Mouse (Mus musculus): ENCODE results near the gene Cwc22. TPM values are rescaled to one million over a fixed set of nuclear protein-coding genes. Genes with fewer than 3 reads are reported as not detected.

The Cwc22 gene
- polyA plus RNA-seq, 1 experiment from 2014 or later: 23.8 TPM

DNA sequence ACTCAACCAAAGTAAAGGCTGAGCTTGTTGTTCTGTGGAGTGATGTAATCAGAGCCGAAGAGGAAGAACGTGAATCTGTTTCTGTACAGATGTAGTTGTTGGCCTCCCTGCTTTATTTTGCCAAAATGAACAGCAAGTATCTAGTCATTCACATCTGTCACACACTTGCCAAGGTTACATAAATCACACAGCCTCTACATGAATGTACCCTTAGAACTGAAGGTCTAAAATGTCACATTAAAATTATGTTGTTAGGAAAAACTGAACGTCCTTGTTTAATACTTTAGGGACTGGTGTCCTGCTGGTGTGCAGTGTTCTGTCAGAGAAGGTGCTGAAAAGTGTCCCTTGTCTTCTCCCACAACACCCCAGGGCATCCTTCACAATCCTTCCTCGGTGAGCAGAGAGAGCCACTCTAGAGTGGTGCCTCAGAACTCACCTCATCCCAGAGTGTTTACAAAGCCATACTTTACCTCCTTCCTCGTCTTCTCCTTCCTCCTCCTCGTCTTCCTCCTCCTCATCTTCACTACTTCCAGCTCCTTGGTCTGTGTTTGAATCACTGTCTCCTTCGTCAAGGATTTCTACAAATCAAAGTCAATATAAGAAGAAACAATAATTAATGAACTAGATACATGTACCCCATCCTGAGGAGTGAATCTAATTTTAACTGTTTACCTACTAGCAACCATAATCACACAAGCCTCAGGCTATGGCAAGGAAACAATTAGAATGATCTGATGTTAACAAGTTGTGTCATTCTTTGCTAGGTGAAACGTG lies 29.4 kb downstream of the Cwc22 start:
- Histone ChIP-seq H3K4me1 (ENCODE audit: control insufficient read depth, insufficient read depth, low read length) (no peaks in the 10 kb centered on the region), H3K9me3 (replicated peaks; ENCODE audit: control insufficient read depth, low read length) (no peaks in the 10 kb centered on the region), H3K27ac (ENCODE audit: low read depth, low read length) (no peak overlapping the region), H3K4me2 (no peak overlapping the region), H3K9ac (ENCODE audit: low read depth, low read length) (no peak overlapping the region), H3K4me3 (ENCODE audit: low read depth, low read length) (no peak overlapping the region), H3K36me3 (ENCODE audit: control insufficient read depth, insufficient read depth, low read length) (peaks cover 9% of the 10 kb centered on the region), H3K27me3 (ENCODE audit: control insufficient read depth, insufficient read depth, low read length) (no peaks in the 10 kb centered on the region)
- no peak for ATAC-seq (replicated peaks; ENCODE audit: insufficient number of reproducible peaks, low FRiP score, low TSS enrichment)
- WGBS (ENCODE audit: insufficient replicate concordance): 78% methylated on average over 8 of the region's 8 CpGs

DNA sequence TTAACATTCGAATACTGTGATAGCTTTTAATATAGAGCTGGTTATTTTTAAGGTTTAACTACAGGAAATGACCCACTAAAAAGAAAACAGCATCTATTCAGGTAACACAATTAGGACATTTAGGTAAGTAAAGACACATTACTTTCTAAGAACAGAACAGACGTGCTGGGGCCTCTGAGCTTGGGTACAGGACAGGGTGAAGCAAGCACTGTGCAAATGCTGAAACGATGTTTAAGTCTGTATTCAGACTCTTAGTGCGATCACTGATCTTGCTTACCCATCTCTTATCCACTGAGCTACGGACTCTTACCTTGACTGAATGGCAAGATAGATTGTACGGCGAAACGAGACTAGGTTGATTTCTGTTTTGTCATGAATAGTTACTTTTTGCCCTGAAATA lies 31.0 kb downstream of the Cwc22 start:
- peaks cover 6% of the 10 kb centered on the region for H3K36me3 ChIP-seq (ENCODE audit: control insufficient read depth, insufficient read depth, low read length)
- no peak overlapping the region for H3K27ac ChIP-seq (ENCODE audit: low read depth, low read length)
- H3K27me3 ChIP-seq (ENCODE audit: control insufficient read depth, insufficient read depth, low read length): no peaks in the 10 kb centered on the region
- no peaks in the 10 kb centered on the region for H3K9me3 ChIP-seq (replicated peaks; ENCODE audit: control insufficient read depth, low read length)
- no peak overlapping the region for H3K9ac ChIP-seq (ENCODE audit: low read depth, low read length)
- no peak overlapping the region for H3K4me3 ChIP-seq (ENCODE audit: low read depth, low read length)
- WGBS (ENCODE audit: insufficient replicate concordance): 95% methylated on average over 8 of the region's 8 CpGs
- H3K4me2 ChIP-seq: no peak overlapping the region
- no peak for ATAC-seq (replicated peaks; ENCODE audit: insufficient number of reproducible peaks, low FRiP score, low TSS enrichment)
- H3K4me1 ChIP-seq (ENCODE audit: control insufficient read depth, insufficient read depth, low read length): no peaks in the 10 kb centered on the region

DNA sequence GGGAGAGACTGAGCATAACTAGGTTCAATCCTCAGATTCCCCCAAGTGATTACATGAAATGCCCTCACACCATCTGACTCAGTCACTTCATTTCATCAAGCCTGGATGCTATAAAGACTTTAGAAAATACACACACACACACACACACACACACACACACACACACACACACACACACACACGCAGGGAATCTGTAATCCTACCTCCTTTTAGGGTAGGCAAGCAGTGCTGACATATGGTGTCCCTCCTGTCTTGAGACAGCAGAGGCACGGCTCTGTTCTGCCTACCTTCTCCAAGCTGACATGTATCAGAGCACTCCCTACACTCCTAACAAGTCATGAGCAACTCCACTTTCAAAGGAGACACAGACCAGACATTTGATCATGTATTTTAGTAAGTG lies 32.5 kb downstream of the Cwc22 start:
- ATAC-seq (replicated peaks; ENCODE audit: insufficient number of reproducible peaks, low FRiP score, low TSS enrichment): no peak
- Histone ChIP-seq H3K4me1 (ENCODE audit: control insufficient read depth, insufficient read depth, low read length) (no peaks in the 10 kb centered on the region), H3K27me3 (ENCODE audit: control insufficient read depth, insufficient read depth, low read length) (no peaks in the 10 kb centered on the region), H3K9me3 (replicated peaks; ENCODE audit: control insufficient read depth, low read length) (no peaks in the 10 kb centered on the region), H3K27ac (ENCODE audit: low read depth, low read length) (no peak overlapping the region), H3K4me2 (no peak overlapping the region), H3K4me3 (ENCODE audit: low read depth, low read length) (no peak overlapping the region), H3K36me3 (ENCODE audit: control insufficient read depth, insufficient read depth, low read length) (peaks cover 4% of the 10 kb centered on the region; the same call in 1 of the 2 replicates), H3K9ac (ENCODE audit: low read depth, low read length) (no peak overlapping the region)
- 76% methylated on average over 2 of the region's 2 CpGs for WGBS (ENCODE audit: insufficient replicate concordance)

DNA sequence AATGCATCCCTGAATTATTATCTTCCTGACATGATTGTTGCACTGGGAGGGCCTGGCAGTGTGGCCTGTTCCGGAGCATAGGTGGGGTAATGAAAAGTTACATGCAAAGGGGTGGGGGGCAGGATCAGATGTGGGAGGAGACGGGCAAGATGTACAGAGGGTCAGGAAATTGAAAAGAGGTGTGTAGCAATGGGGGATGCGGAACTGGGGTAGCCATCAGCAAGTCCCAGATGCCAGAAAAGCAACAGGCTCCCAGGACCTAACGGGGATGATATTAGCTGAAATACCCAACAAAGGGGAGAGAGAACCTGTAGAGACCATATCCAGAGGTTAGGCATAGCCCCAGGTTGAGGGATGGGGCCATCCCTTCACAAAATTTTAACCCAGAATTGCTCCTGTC lies 34.0 kb downstream of the Cwc22 start:
- no peaks in the 10 kb centered on the region for H3K27me3 ChIP-seq (ENCODE audit: control insufficient read depth, insufficient read depth, low read length)
- ATAC-seq (replicated peaks; ENCODE audit: insufficient number of reproducible peaks, low FRiP score, low TSS enrichment): no peak
- H3K4me2 ChIP-seq: no peak overlapping the region
- no peaks in the 10 kb centered on the region for H3K4me1 ChIP-seq (ENCODE audit: control insufficient read depth, insufficient read depth, low read length)
- no peaks in the 10 kb centered on the region for H3K9me3 ChIP-seq (replicated peaks; ENCODE audit: control insufficient read depth, low read length)
- peaks cover 4% of the 10 kb centered on the region; the same call in 1 of the 2 replicates for H3K36me3 ChIP-seq (ENCODE audit: control insufficient read depth, insufficient read depth, low read length)
- 92% methylated on average over 4 of the region's 4 CpGs for WGBS (ENCODE audit: insufficient replicate concordance)
- H3K9ac ChIP-seq (ENCODE audit: low read depth, low read length): no peak overlapping the region
- no peak overlapping the region for H3K4me3 ChIP-seq (ENCODE audit: low read depth, low read length)
- H3K27ac ChIP-seq (ENCODE audit: low read depth, low read length): no peak overlapping the region

DNA sequence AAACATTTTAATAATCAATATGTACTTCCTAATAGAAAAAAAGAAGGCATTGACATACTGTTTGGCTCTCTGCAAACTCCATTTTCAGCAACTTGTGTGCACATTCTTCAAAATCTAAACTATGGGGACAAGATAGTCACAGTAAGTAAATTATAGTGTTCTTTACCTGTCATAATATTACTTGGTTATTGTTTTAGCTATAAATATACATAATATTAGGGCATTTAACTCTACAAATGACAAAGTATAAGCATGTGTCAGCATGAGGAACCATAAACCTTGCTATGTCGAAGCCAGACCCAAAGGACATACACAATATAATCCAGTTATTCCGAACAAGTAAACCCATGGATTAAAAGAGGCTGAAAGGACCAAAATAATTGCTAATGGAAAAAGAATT lies 34.7 kb downstream of the Cwc22 start:
- Histone ChIP-seq H3K27ac (ENCODE audit: low read depth, low read length) (no peak overlapping the region), H3K9me3 (replicated peaks; ENCODE audit: control insufficient read depth, low read length) (no peaks in the 10 kb centered on the region), H3K4me1 (ENCODE audit: control insufficient read depth, insufficient read depth, low read length) (no peaks in the 10 kb centered on the region), H3K9ac (ENCODE audit: low read depth, low read length) (no peak overlapping the region), H3K4me3 (ENCODE audit: low read depth, low read length) (no peak overlapping the region), H3K36me3 (ENCODE audit: control insufficient read depth, insufficient read depth, low read length) (peaks cover 4% of the 10 kb centered on the region; the same call in 1 of the 2 replicates), H3K27me3 (ENCODE audit: control insufficient read depth, insufficient read depth, low read length) (no peaks in the 10 kb centered on the region), H3K4me2 (no peak overlapping the region)
- ATAC-seq (replicated peaks; ENCODE audit: insufficient number of reproducible peaks, low FRiP score, low TSS enrichment): no peak
- 93% methylated on average over 2 of the region's 2 CpGs for WGBS (ENCODE audit: insufficient replicate concordance)

DNA sequence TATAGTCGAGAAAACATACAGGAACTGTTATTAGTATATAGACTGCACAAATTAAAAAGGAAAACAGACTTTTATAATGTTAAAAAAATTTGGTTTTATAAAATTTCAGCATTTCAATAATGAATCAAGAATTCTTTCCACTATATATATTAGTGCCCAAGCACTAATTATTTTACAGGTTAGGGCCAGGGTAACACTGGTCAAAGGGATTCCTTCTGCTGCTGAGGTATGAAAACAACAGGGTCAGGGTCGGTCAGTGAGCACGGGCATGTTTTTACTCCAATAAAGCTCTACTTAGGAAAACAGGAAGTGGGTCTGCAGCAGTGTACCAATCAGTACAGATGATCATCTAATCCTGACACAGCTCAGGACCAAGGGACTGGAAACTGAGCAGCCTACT lies 36.0 kb downstream of the Cwc22 start:
- WGBS (ENCODE audit: insufficient replicate concordance): 74% methylated on average over 3 of the region's 3 CpGs
- Histone ChIP-seq H3K4me2 (no peak overlapping the region), H3K36me3 (ENCODE audit: control insufficient read depth, insufficient read depth, low read length) (peaks cover 7% of the 10 kb centered on the region), H3K9me3 (replicated peaks; ENCODE audit: control insufficient read depth, low read length) (no peaks in the 10 kb centered on the region), H3K27ac (ENCODE audit: low read depth, low read length) (no peak overlapping the region), H3K9ac (ENCODE audit: low read depth, low read length) (no peak overlapping the region), H3K4me3 (ENCODE audit: low read depth, low read length) (no peak overlapping the region), H3K4me1 (ENCODE audit: control insufficient read depth, insufficient read depth, low read length) (no peaks in the 10 kb centered on the region), H3K27me3 (ENCODE audit: control insufficient read depth, insufficient read depth, low read length) (no peaks in the 10 kb centered on the region)
- ATAC-seq (replicated peaks; ENCODE audit: insufficient number of reproducible peaks, low FRiP score, low TSS enrichment): no peak

DNA sequence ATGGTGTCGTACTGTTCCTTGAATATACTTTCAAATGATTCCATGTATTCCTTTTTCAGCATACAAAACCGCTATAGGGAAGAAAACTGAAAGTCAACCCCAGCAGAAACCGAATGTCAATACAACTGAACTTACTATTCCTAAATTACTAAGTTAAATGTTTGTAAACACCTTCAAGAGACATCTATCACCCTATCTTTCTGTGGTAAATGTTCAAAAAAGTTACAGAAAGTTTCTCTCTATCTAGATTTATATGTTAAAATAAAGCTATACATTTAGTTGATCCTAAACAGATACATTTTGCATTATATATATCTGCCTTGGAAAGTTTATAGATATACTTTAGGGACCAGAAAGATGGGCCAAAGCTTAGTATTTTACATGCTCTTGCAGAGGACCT lies 39.0 kb downstream of the Cwc22 start:
- no peak for ATAC-seq (replicated peaks; ENCODE audit: insufficient number of reproducible peaks, low FRiP score, low TSS enrichment)
- H3K27ac ChIP-seq (ENCODE audit: low read depth, low read length): no peak overlapping the region
- no peak overlapping the region for H3K9ac ChIP-seq (ENCODE audit: low read depth, low read length)
- WGBS (ENCODE audit: insufficient replicate concordance): 94% methylated on average over 3 of the region's 3 CpGs
- H3K4me1 ChIP-seq (ENCODE audit: control insufficient read depth, insufficient read depth, low read length): no peaks in the 10 kb centered on the region
- H3K4me2 ChIP-seq: no peak overlapping the region
- H3K36me3 ChIP-seq (ENCODE audit: control insufficient read depth, insufficient read depth, low read length): peaks cover 17% of the 10 kb centered on the region
- H3K4me3 ChIP-seq (ENCODE audit: low read depth, low read length): no peak overlapping the region
- H3K9me3 ChIP-seq (replicated peaks; ENCODE audit: control insufficient read depth, low read length): no peaks in the 10 kb centered on the region
- H3K27me3 ChIP-seq (ENCODE audit: control insufficient read depth, insufficient read depth, low read length): no peaks in the 10 kb centered on the region

DNA sequence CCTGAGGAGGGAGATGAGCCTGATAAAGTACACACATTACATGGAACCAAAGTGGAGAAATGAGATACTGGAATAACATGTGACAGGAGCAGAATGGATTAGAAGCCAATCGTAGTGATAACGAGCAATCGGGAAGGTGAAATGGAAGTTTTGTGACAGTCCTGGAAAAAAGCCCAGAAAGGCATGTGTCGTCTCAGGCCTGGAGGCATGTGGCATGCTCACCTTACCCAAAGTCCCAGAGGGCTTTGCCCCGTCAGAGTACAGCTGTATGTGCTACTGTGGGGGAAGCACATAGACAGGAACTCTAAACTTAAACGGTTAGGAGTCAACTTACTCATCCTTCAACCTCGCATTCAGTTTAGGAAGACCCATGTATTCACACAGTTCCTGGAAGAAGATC lies 41.2 kb downstream of the Cwc22 start:
- Histone ChIP-seq H3K9ac (ENCODE audit: low read depth, low read length) (no peak overlapping the region), H3K36me3 (ENCODE audit: control insufficient read depth, insufficient read depth, low read length) (peaks cover 19% of the 10 kb centered on the region), H3K9me3 (replicated peaks; ENCODE audit: control insufficient read depth, low read length) (no peaks in the 10 kb centered on the region), H3K27me3 (ENCODE audit: control insufficient read depth, insufficient read depth, low read length) (no peaks in the 10 kb centered on the region), H3K4me2 (no peak overlapping the region), H3K4me3 (ENCODE audit: low read depth, low read length) (no peak overlapping the region), H3K4me1 (ENCODE audit: control insufficient read depth, insufficient read depth, low read length) (no peaks in the 10 kb centered on the region), H3K27ac (ENCODE audit: low read depth, low read length) (no peak overlapping the region)
- no peak for ATAC-seq (replicated peaks; ENCODE audit: insufficient number of reproducible peaks, low FRiP score, low TSS enrichment)
- 89% methylated on average over 7 of the region's 7 CpGs for WGBS (ENCODE audit: insufficient replicate concordance)

DNA sequence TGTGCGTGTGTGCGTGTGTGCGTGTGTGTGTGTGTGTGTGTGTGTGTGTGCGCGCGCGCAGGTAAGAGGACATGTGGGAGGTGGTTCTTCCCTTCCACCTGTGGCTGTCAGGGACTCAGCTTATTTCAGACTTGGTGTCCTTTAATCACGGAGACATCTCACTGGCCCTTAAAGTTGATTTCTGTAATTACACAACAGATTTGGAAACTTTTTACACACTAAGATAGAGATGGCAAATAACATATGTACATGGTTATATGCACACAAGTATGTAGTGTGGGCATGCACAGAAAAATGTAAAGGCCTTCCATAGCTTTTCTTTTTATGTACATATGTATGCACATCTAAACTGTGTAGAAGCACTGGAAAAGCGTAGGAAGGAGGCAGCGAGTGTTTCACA lies 41.7 kb downstream of the Cwc22 start:
- Histone ChIP-seq H3K27ac (ENCODE audit: low read depth, low read length) (no peak overlapping the region), H3K9me3 (replicated peaks; ENCODE audit: control insufficient read depth, low read length) (no peaks in the 10 kb centered on the region), H3K36me3 (ENCODE audit: control insufficient read depth, insufficient read depth, low read length) (peaks cover 21% of the 10 kb centered on the region), H3K27me3 (ENCODE audit: control insufficient read depth, insufficient read depth, low read length) (no peaks in the 10 kb centered on the region), H3K4me2 (no peak overlapping the region), H3K4me1 (ENCODE audit: control insufficient read depth, insufficient read depth, low read length) (no peaks in the 10 kb centered on the region), H3K9ac (ENCODE audit: low read depth, low read length) (no peak overlapping the region), H3K4me3 (ENCODE audit: low read depth, low read length) (no peak overlapping the region)
- ATAC-seq (replicated peaks; ENCODE audit: insufficient number of reproducible peaks, low FRiP score, low TSS enrichment): no peak
- WGBS (ENCODE audit: insufficient replicate concordance): 92% methylated on average over 10 of the region's 10 CpGs
